Mouse (Mus musculus): ENCODE data around the gene Cyp3a41a. TPM values are rescaled to one million over a fixed set of nuclear protein-coding genes. Genes with fewer than 3 reads are reported as not detected.
"Not testable (repeated sequence)": the region's sequence is repeated elsewhere in the genome, so short reads cannot be mapped to it uniquely, and the experiment has no call there.

The Cyp3a41a gene
- polyA plus RNA-seq (2014; fragmentation: Nextera tagmentation; extraction: Ambion mirVana) = not detected in 2 replicates

GRCm38 (mm10) chr5:145720036-145720435 lies at the start of gene Cyp3a41a:
Gene Cyp3a41a, minus strand, starts transcription at chr5:145720136.
- DNase-seq; ATAC-seq (ENCODE audit: low FRiP score, low TSS enrichment); H3K36me3 ChIP-seq (ENCODE audit: control insufficient read depth, insufficient read depth, low read length); H3K27me3 ChIP-seq (ENCODE audit: control insufficient read depth, insufficient read depth, low read length); H3K4me3 ChIP-seq (replicated peaks; ENCODE audit: low read depth, low read length); H3K9me3 ChIP-seq (ENCODE audit: control insufficient read depth, low read length); H3K4me1 ChIP-seq (ENCODE audit: control insufficient read depth, insufficient read depth, low read length); H3K9ac ChIP-seq (replicated peaks; ENCODE audit: low read length); H3K4me2 ChIP-seq (ENCODE audit: low read length); H3K27ac ChIP-seq (replicated peaks; ENCODE audit: low read depth, low read length): not testable (repeated sequence)
- WGBS = 89% methylated on average over 1 of the region's 2 CpGs

GRCm38 (mm10) chr5:145737512-145737911 lies 17.6 kb upstream of the Cyp3a41a start:
- H3K4me1 ChIP-seq (ENCODE audit: control insufficient read depth, insufficient read depth, low read length); H3K27me3 ChIP-seq (ENCODE audit: control insufficient read depth, insufficient read depth, low read length); H3K9ac ChIP-seq (replicated peaks; ENCODE audit: low read length); H3K27ac ChIP-seq (replicated peaks; ENCODE audit: low read depth, low read length); H3K4me2 ChIP-seq (ENCODE audit: low read length); ATAC-seq (ENCODE audit: low FRiP score, low TSS enrichment); H3K36me3 ChIP-seq (ENCODE audit: control insufficient read depth, insufficient read depth, low read length); H3K4me3 ChIP-seq (replicated peaks; ENCODE audit: low read depth, low read length); DNase-seq: not testable (repeated sequence)
- H3K9me3 ChIP-seq (ENCODE audit: control insufficient read depth, low read length) = peaks cover 13% of the 10 kb centered on the region
- 74% methylated on average over 3 of the region's 3 CpGs for WGBS

- H3K9ac ChIP-seq (replicated peaks; ENCODE audit: low read length); H3K27me3 ChIP-seq (ENCODE audit: control insufficient read depth, insufficient read depth, low read length); H3K4me3 ChIP-seq (replicated peaks; ENCODE audit: low read depth, low read length); H3K4me1 ChIP-seq (ENCODE audit: control insufficient read depth, insufficient read depth, low read length); H3K36me3 ChIP-seq (ENCODE audit: control insufficient read depth, insufficient read depth, low read length); H3K9me3 ChIP-seq (ENCODE audit: control insufficient read depth, low read length); H3K27ac ChIP-seq (replicated peaks; ENCODE audit: low read depth, low read length); ATAC-seq (ENCODE audit: low FRiP score, low TSS enrichment); H3K4me2 ChIP-seq (ENCODE audit: low read length); DNase-seq: not testable (repeated sequence)
- 37% methylated on average over 1 of the region's 1 CpGs for WGBS
Measured at GRCm38 (mm10) chr5:145714296-145714695, 5.6 kb downstream of the Cyp3a41a start.

- DNase-seq; H3K4me2 ChIP-seq (ENCODE audit: low read length); H3K4me1 ChIP-seq (ENCODE audit: control insufficient read depth, insufficient read depth, low read length); H3K4me3 ChIP-seq (replicated peaks; ENCODE audit: low read depth, low read length); H3K36me3 ChIP-seq (ENCODE audit: control insufficient read depth, insufficient read depth, low read length); ATAC-seq (ENCODE audit: low FRiP score, low TSS enrichment); H3K27ac ChIP-seq (replicated peaks; ENCODE audit: low read depth, low read length); H3K27me3 ChIP-seq (ENCODE audit: control insufficient read depth, insufficient read depth, low read length); H3K9ac ChIP-seq (replicated peaks; ENCODE audit: low read length); H3K9me3 ChIP-seq (ENCODE audit: control insufficient read depth, low read length): not testable (repeated sequence)
- 71% methylated on average over 2 of the region's 2 CpGs for WGBS
Measured at GRCm38 (mm10) chr5:145707372-145707771, 12.6 kb downstream of the Cyp3a41a start.

GRCm38 (mm10) chr5:145662007-145662406 lies 57.9 kb downstream of the Cyp3a41a start:
- Histone ChIP-seq H3K27ac (replicated peaks; ENCODE audit: low read depth, low read length) (no peak overlapping the region), H3K9me3 (ENCODE audit: control insufficient read depth, low read length) (peaks cover 45% of the 10 kb centered on the region), H3K4me2 (ENCODE audit: low read length) (no peak overlapping the region), H3K9ac (replicated peaks; ENCODE audit: low read length) (no peak overlapping the region), H3K4me1 (ENCODE audit: control insufficient read depth, insufficient read depth, low read length) (no peaks in the 10 kb centered on the region), H3K27me3 (ENCODE audit: control insufficient read depth, insufficient read depth, low read length) (no peaks in the 10 kb centered on the region), H3K4me3 (replicated peaks; ENCODE audit: low read depth, low read length) (no peak overlapping the region), H3K36me3 (ENCODE audit: control insufficient read depth, insufficient read depth, low read length) (no peaks in the 10 kb centered on the region)
- ATAC-seq (ENCODE audit: low FRiP score, low TSS enrichment) = peak; percentile 43
- DNase-seq = no peak
- 85% methylated on average over 7 of the region's 7 CpGs for WGBS

GRCm38 (mm10) chr5:145647779-145648178 lies 72.2 kb downstream of the Cyp3a41a start:
- Histone ChIP-seq H3K27me3 (ENCODE audit: control insufficient read depth, insufficient read depth, low read length) (no peaks in the 10 kb centered on the region), H3K27ac (replicated peaks; ENCODE audit: low read depth, low read length) (no peak overlapping the region), H3K9ac (replicated peaks; ENCODE audit: low read length) (no peak overlapping the region), H3K4me1 (ENCODE audit: control insufficient read depth, insufficient read depth, low read length) (no peaks in the 10 kb centered on the region), H3K36me3 (ENCODE audit: control insufficient read depth, insufficient read depth, low read length) (no peaks in the 10 kb centered on the region), H3K9me3 (ENCODE audit: control insufficient read depth, low read length) (peaks cover 45% of the 10 kb centered on the region), H3K4me3 (replicated peaks; ENCODE audit: low read depth, low read length) (no peak overlapping the region), H3K4me2 (ENCODE audit: low read length) (no peak overlapping the region)
- 75% methylated on average over 4 of the region's 4 CpGs for WGBS
- DNase-seq = no peak
- ATAC-seq (ENCODE audit: low FRiP score, low TSS enrichment) = no peak

Other genes starting within 250 kb of the Cyp3a41a start
- gene Cyp3a41b, start 135.4 kb downstream of the Cyp3a41a start, polyA plus RNA-seq (2014; fragmentation: Nextera tagmentation; extraction: Ambion mirVana) = not detected in 2 replicates
- not detected in 2 replicates for gene Cyp3a44, start 85.7 kb upstream of the Cyp3a41a start, polyA plus RNA-seq (2014; fragmentation: Nextera tagmentation; extraction: Ambion mirVana)
- not detected in 2 replicates for gene Cyp3a11, start 159.8 kb upstream of the Cyp3a41a start, polyA plus RNA-seq (2014; fragmentation: Nextera tagmentation; extraction: Ambion mirVana)